Mouse (Mus musculus) C2C12 (cell line): Measurements from ENCODE around the gene Kalrn.

Experiments used
- CEBPB ChIP-seq: IDR thresholded peaks from one replicate; pipeline ENCODE4 v1.6.1; 2011; ENCODE audit warnings: low read depth, mild to moderate bottlenecking, control low read depth, moderate library complexity
- CTCF ChIP-seq: IDR thresholded peaks from one replicate; pipeline ENCODE4 v1.5.1; 2011; ENCODE audit not compliant: control insufficient read depth, insufficient read depth, insufficient read length
- MAX ChIP-seq: IDR thresholded peaks from one replicate; pipeline ENCODE4 v1.6.1; 2011; ENCODE audit warnings: mild to moderate bottlenecking, control low read depth
- MYOD1 ChIP-seq: IDR thresholded peaks from one replicate; pipeline ENCODE4 v1.6.1; 2011; ENCODE audit warnings: low read depth; ENCODE audit not compliant: control insufficient read depth, insufficient read length
- MYOG ChIP-seq: IDR thresholded peaks from one replicate; pipeline ENCODE4 v1.6.1; 2011; ENCODE audit not compliant: control insufficient read depth, insufficient read length; ENCODE audit errors: extremely low read depth

DNA sequence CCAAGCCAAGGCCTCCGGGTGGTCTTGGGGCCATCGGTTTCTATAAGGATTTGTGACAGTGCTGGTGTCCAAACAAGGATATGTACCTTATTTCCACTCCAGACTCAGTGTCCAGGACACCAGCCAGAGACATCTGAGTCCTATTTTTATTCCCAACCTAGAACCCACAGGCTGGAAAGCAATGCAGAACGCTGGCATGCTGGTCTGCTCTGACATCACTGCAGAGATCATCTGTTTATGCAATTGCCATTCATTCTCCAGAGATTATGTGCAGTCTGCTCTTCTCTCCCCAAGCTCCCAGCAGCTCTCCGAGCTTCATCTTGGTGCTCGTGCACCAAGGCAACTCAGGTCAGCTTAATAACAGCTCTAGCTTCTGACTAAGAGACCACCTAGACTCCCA, 12.5 kb downstream of the Kalrn start:
- TF ChIP-seq CTCF (no peak), CEBPB (no peak), MAX (no peak), MYOG (no peak), MYOD1 (no peak)
